Mouse (Mus musculus): ENCODE results near the gene Rnaset2a.
"Not testable (repeated sequence)": the region's sequence is repeated elsewhere in the genome, so short reads cannot be mapped to it uniquely, and the experiment has no call there.

Gene Rnaset2a

DNA sequence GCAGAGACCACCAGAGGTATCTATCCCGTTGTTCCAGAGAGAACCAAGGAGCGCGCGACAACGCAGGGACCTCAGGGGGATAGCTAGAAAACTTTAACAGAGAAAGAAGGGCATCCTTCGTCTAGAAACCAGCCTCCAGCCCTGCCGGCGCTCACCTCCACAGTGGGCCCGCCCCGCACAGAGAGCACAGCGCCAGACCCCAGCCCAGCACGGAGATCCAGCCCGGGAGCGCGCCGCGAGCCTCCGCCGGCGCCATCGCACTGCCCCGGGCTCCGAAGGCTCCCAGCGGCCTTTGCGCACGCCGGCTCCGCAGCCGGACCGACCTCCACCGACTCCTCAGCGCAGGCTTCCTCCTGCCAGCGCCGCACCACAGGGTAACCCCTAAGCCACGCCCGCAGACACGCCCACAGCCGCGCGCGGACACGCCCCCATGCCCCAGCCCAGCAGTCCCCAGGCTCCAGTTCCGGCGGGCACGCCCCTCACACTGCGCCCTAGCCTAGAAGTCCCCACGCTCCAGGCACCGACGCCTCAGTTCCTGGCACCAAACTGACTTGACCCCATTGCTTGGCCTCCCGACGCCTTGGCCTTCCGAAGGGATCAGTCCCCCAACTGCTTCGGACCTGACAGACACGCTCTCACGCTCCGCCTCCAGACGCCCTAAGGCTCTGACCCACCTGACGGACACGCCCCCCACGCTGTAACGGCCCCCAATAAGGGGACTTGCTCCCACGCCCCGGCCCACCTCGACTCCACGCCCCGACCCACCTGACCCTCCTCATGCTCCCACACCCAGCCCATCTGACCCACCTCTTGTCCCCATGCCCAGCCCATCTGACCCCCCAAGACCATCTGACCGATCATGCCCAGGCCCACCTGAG lies at the start of gene Rnaset2a, which contains the start of gene Gm49673:
Gene Rnaset2a, minus strand, starts transcription at position 659 of the 878 bp plus-strand sequence.
Gene Gm49673, minus strand, starts transcription at position 350 of the 878 bp plus-strand sequence.
- peak; percentile 22 for DNase-seq (ENCODE audit: low read depth, low spot score)

DNA sequence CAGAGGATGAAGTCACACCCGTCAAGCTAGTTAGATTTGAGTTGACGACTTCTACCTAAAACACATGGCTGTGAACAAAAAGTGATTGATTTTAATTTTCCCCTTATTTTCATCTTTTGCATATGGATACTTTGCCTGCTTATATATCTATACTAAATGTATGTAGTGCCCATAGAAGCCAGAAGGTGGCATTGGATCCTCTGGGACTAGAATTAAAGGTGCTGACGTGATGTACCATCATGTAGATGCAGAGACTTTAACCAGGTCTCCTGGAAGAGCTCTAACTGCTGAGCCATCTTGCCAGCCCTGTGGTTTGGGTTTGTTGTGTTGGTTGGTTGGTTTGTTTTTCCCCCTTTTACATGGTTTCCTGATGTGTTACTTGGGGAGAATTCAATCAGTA lies 49.8 kb upstream of the Rnaset2a start:
- no peak for DNase-seq (ENCODE audit: low read depth, low spot score)

- DNase-seq (ENCODE audit: low read depth, low spot score): no peak
Observed at GRCm38 (mm10) chr17:8195685-8196376, 47.9 kb upstream of the Rnaset2a start.

- no peak for DNase-seq (ENCODE audit: low read depth, low spot score)
Observed at GRCm38 (mm10) chr17:8193678-8194077, 45.8 kb upstream of the Rnaset2a start.

GRCm38 (mm10) chr17:8184217-8184616 lies 36.3 kb upstream of the Rnaset2a start:
- no peak for DNase-seq (ENCODE audit: low read depth, low spot score)

DNA sequence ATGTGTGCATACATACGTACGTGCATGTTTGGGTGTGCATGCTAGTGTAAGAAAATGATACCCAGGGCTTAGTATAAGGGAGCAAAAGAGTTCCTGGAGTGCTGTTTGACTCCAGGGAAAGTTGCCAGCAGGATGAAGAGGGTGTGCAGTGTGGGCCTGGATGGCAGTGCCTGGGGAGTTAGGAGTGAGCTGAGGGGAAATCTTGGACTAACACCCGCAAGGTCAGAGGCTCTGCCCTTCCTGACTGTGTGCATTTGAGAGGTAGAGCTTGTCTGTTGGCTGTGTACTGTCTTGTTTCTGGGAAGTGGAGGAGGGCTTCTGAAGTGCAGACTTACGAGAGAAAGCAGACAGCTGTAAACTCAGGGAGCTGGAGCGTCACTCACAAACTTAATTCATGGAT lies 35.9 kb upstream of the Rnaset2a start:
- DNase-seq (ENCODE audit: low read depth, low spot score): no peak

DNA sequence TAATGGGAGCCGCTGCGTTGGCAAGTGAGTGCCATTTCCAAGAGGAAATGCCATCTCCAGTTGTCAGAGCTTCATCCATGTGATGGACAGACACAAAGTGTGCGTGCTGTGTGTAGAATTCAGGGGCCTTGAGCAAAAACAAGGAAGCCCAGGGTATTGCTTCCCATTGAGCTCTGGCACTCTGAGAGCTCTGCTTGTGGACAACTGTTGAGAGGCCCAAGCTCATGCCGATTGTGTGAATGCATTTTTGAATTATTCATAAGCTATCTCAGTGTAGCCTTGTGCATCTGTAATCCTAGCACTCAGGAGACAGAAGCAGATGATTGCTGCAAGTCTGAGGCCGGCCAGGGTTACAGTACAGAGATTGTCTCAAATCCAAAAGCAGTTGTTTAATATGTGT lies 29.2 kb upstream of the Rnaset2a start:
- no peak for DNase-seq (ENCODE audit: low read depth, low spot score)

DNA sequence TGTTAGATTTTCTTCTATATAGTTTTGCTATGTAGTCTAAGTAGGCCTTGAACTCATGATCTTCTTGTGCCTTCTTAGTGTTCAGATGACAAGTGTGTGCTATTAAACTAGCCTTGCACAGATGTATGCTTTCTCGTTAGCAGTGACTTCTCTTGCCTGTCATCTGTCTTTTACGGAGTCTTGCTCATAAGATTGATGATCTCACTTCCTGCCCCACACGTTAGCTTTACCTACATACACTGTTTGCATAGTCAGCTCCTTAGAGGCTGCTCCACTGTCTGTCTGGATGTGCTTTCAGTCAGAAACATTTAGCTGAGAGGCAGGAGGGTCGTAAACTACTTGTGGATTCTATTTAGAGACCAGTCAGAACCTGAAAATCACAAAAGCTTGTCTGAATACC lies 23.2 kb upstream of the Rnaset2a start:
- no peak for DNase-seq (ENCODE audit: low read depth, low spot score)

DNA sequence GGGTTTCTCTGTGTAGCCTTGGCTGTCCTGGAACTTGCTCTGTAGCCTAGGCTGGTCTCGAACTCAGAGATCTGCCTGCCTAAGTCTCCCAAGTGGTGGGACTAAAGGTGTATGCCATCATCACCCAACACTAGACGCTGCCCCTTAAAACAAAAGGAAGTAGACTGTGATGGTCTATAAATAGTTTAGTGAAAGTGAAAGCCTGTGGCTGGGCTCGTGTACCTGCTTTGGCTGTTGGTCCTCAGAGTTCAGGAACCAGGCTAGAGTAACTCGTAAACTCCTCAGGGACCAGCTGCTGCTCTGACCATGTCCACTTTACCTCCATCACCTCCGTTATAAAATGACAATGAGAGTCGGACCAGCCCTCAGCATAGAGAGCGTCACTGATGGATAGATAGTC lies 22.4 kb upstream of the Rnaset2a start:
- DNase-seq (ENCODE audit: low read depth, low spot score): no peak

GRCm38 (mm10) chr17:8167436-8167835 lies 19.5 kb upstream of the Rnaset2a start:
- not testable (repeated sequence) for DNase-seq (ENCODE audit: low read depth, low spot score)

GRCm38 (mm10) chr17:8166454-8166853 lies 18.6 kb upstream of the Rnaset2a start:
- not testable (repeated sequence) for DNase-seq (ENCODE audit: low read depth, low spot score)

DNA sequence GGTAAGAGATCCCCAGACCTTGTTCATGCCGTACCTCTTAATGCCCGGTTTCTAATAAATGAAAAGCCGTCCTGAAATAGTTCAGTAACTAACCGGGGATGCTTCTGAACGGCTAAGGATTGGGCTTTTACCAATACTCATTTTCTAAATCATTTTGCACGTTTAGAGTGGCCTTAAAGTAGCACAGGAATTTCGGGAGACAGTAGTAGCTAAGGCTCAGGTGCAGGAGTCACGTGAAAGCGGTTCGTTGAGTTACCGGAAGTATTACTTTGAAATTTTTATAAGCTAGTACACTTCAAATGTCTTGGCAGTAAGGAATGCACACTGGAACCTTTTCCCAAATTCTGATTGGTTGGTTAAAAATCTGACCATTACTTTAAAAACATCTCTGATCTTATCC lies 18.1 kb upstream of the Rnaset2a start:
- DNase-seq (ENCODE audit: low read depth, low spot score): peak; percentile 12

GRCm38 (mm10) chr17:8165608-8165945 lies 17.7 kb upstream of the Rnaset2a start:
- DNase-seq (ENCODE audit: low read depth, low spot score): peak; percentile 9

- DNase-seq (ENCODE audit: low read depth, low spot score): not testable (repeated sequence)
Observed at GRCm38 (mm10) chr17:8164701-8165607, 17.1 kb upstream of the Rnaset2a start, which contains the start of gene Fgfr1op. TSS of gene Fgfr1op (plus strand) at chr17:8165501.

GRCm38 (mm10) chr17:8160969-8161368 lies 13.1 kb upstream of the Rnaset2a start:
- not testable (repeated sequence) for DNase-seq (ENCODE audit: low read depth, low spot score)

DNA sequence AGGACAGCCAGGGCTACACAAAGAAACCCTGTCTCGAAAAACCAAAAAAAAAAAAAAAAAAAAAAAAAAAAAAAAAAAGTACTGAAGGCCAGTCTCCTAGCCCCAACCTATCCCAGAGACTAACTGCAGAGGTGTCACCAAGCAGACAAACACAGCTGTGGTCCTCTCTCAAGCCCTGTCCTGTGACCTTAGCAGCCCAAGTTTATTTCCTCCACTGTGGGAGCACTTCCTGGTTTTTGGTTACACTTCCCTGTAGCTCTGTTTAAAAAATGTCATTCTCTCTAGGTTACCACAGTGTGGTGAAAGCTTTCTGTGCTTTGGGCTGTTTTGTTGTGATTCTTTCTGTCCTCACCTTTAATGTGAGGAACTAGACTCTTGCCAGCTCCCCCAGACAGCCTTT lies 10.7 kb upstream of the Rnaset2a start:
- not testable (repeated sequence) for DNase-seq (ENCODE audit: low read depth, low spot score)

- not testable (repeated sequence) for DNase-seq (ENCODE audit: low read depth, low spot score)
Observed at GRCm38 (mm10) chr17:8155982-8156381, 8.1 kb upstream of the Rnaset2a start.

GRCm38 (mm10) chr17:8155010-8155409 lies 7.1 kb upstream of the Rnaset2a start:
- not testable (repeated sequence) for DNase-seq (ENCODE audit: low read depth, low spot score)

GRCm38 (mm10) chr17:8146931-8147330 lies 966 bp downstream of the Rnaset2a start:
- not testable (repeated sequence) for DNase-seq (ENCODE audit: low read depth, low spot score)

GRCm38 (mm10) chr17:8143802-8144673 lies 3.9 kb downstream of the Rnaset2a start:
- DNase-seq (ENCODE audit: low read depth, low spot score): not testable (repeated sequence)

DNA sequence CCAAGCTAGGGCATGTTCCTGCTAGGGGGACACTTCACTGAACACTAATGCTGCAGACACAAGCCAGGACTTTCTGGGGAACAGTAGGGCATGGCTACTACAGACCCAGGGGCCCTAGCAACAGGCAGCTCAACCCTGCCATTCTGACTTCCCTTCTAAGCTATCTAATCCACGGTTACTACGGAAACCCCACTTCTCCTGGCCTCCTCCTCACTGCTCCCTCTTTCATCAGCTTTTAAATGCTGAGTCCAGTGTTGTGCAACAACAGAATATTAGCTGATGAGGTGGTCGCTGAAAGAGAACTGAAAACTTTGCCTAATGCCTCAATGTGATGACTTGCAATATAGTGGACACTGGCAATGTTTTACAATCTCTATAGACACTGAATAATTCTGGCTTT lies 7.7 kb downstream of the Rnaset2a start:
- not testable (repeated sequence) for DNase-seq (ENCODE audit: low read depth, low spot score)
